Mouse (Mus musculus) neural tube, embryonic 15.5 days (tissue): Measurements from ENCODE around the gene Zdhhc9. TPM values are rescaled to one million over a fixed set of nuclear protein-coding genes. Genes with fewer than 3 reads are reported as not detected.

ENCODE experiments used
- ATAC-seq: fragments of 200-750 bp; cut with Nextera tagmentation; 2 replicates; pipeline ENCODE4 v1.8.0; 2017; ENCODE audit warnings: mild to moderate bottlenecking, moderate TSS enrichment, moderate library complexity; ENCODE audit not compliant: low FRiP score
- H3K27ac ChIP-seq: fragments of 300-500 bp; sonication (generic); replicated peaks from 2 replicates; pipeline ENCODE4 v1.5.1; 2015; ENCODE audit warnings: mild to moderate bottlenecking, inconsistent platforms
- H3K27me3 ChIP-seq: fragments of 300-500 bp; sonication (generic); replicated peaks from 2 replicates; pipeline ENCODE4 v1.6.1; 2015; ENCODE audit warnings: inconsistent platforms
- H3K36me3 ChIP-seq: fragments of 300-500 bp; sonication (generic); 2 replicates; pipeline ENCODE4 v1.6.1; 2015; ENCODE audit warnings: inconsistent platforms
- H3K4me1 ChIP-seq: fragments of 300-500 bp; sonication (generic); 2 replicates; pipeline ENCODE4 v1.6.1; 2015; ENCODE audit warnings: inconsistent platforms
- H3K4me2 ChIP-seq: fragments of 300-500 bp; sonication (generic); 2 replicates; pipeline ENCODE4 v1.6.1; 2015; ENCODE audit warnings: inconsistent platforms, mild to moderate bottlenecking, moderate library complexity
- H3K4me3 ChIP-seq: fragments of 300-500 bp; sonication (generic); replicated peaks from 2 replicates; pipeline ENCODE4 v1.5.1; 2015; ENCODE audit warnings: mild to moderate bottlenecking, inconsistent platforms
- H3K9ac ChIP-seq: fragments of 300-500 bp; sonication (generic); replicated peaks from 2 replicates; pipeline ENCODE4 v1.6.1; 2015; ENCODE audit warnings: mild to moderate bottlenecking, inconsistent platforms
- H3K9me3 ChIP-seq: fragments of 300-500 bp; sonication (generic); replicated peaks from 2 replicates; pipeline ENCODE4 v1.6.1; 2016; ENCODE audit warnings: inconsistent platforms
- WGBS: fragments of 180-500 bp; shearing (Covaris S2); methylation state at CpG from one replicate; pipeline ENCODE4 v1.1.7; 2015; ENCODE audit warnings: mixed read lengths; 5-methylcytosine and 5-hydroxymethylcytosine counted together
- polyA plus RNA-seq: library from polyadenylated mRNA; unstranded; fragments of >200 nt; fragmentation: Nextera tagmentation; extraction: Ambion mirVana; gene quantifications from 2 replicates; pipeline ENCODE4 v1.2.1, GENCODE M21; 2015

The Zdhhc9 gene
- polyA plus RNA-seq, 1 experiment from 2014 or later = 8.7 TPM

- ATAC-seq = no peak
- Histone ChIP-seq H3K4me2 (no peak overlapping the region), H3K4me1 (no peaks in the 10 kb centered on the region), H3K9ac (no peak overlapping the region), H3K27me3 (no peaks in the 10 kb centered on the region), H3K36me3 (no peaks in the 10 kb centered on the region), H3K27ac (no peak overlapping the region), H3K9me3 (no peaks in the 10 kb centered on the region), H3K4me3 (no peak overlapping the region)
- WGBS = 55% methylated on average over 3 of the region's 3 CpGs
Measured at GRCm38 (mm10) chrX:48140286-48140877, 68.3 kb downstream of the Zdhhc9 start.

- ATAC-seq = no peak
- Histone ChIP-seq H3K4me2 (no peak overlapping the region), H3K4me3 (no peak overlapping the region), H3K4me1 (no peaks in the 10 kb centered on the region), H3K9me3 (no peaks in the 10 kb centered on the region), H3K27ac (no peak overlapping the region; the same call in 1 of the 2 replicates), H3K27me3 (no peaks in the 10 kb centered on the region), H3K36me3 (no peaks in the 10 kb centered on the region), H3K9ac (no peak overlapping the region)
- WGBS = 36% methylated on average over 14 of the region's 14 CpGs
Measured at GRCm38 (mm10) chrX:48139368-48140285, 69.1 kb downstream of the Zdhhc9 start.

GRCm38 (mm10) chrX:48138539-48139275 is 70.0 kb downstream of the Zdhhc9 start:
- no peak overlapping the region; the same call in 1 of the 2 replicates for H3K27ac ChIP-seq
- ATAC-seq = no peak; the same call in 1 of the 2 replicates
- no peak overlapping the region for H3K4me3 ChIP-seq
- H3K27me3 ChIP-seq = no peaks in the 10 kb centered on the region
- no peaks in the 10 kb centered on the region for H3K9me3 ChIP-seq
- WGBS = 52% methylated on average over 7 of the region's 7 CpGs
- no peak overlapping the region for H3K9ac ChIP-seq
- H3K4me2 ChIP-seq = no peak overlapping the region
- H3K36me3 ChIP-seq = no peaks in the 10 kb centered on the region
- H3K4me1 ChIP-seq = no peaks in the 10 kb centered on the region

- H3K27me3 ChIP-seq = no peaks in the 10 kb centered on the region
- H3K9me3 ChIP-seq = no peaks in the 10 kb centered on the region
- ATAC-seq = no peak
- H3K4me3 ChIP-seq = no peak overlapping the region
- H3K27ac ChIP-seq = no peak overlapping the region
- WGBS = 74% methylated on average over 6 of the region's 6 CpGs
- H3K36me3 ChIP-seq = no peaks in the 10 kb centered on the region
- H3K4me2 ChIP-seq = no peak overlapping the region
- no peak overlapping the region for H3K9ac ChIP-seq
- no peaks in the 10 kb centered on the region for H3K4me1 ChIP-seq
Measured at GRCm38 (mm10) chrX:48138011-48138410, 70.7 kb downstream of the Zdhhc9 start.

- 87% methylated on average over 4 of the region's 4 CpGs for WGBS
- ATAC-seq = no peak
Measured at GRCm38 (mm10) chrX:48136935-48137334, 71.7 kb downstream of the Zdhhc9 start.

GRCm38 (mm10) chrX:48129167-48129566 is 79.5 kb downstream of the Zdhhc9 start:
- no peak overlapping the region for H3K9ac ChIP-seq
- 73% methylated on average over 1 of the region's 1 CpGs for WGBS
- H3K9me3 ChIP-seq = no peaks in the 10 kb centered on the region
- H3K4me2 ChIP-seq = no peak overlapping the region
- H3K4me1 ChIP-seq = no peaks in the 10 kb centered on the region
- H3K4me3 ChIP-seq = no peak overlapping the region
- no peak overlapping the region for H3K27ac ChIP-seq
- ATAC-seq = no peak
- no peaks in the 10 kb centered on the region for H3K27me3 ChIP-seq
- H3K36me3 ChIP-seq = no peaks in the 10 kb centered on the region

More at GRCm38 (mm10) chrX:48136935-48137334, 71.7 kb downstream of the Zdhhc9 start:
- H3K9me3 ChIP-seq = no peaks in the 10 kb centered on the region
- no peak overlapping the region for H3K4me3 ChIP-seq
- H3K4me2 ChIP-seq = no peak overlapping the region
- no peaks in the 10 kb centered on the region for H3K36me3 ChIP-seq
- no peaks in the 10 kb centered on the region for H3K27me3 ChIP-seq
- no peak overlapping the region for H3K9ac ChIP-seq
- no peaks in the 10 kb centered on the region for H3K4me1 ChIP-seq
- H3K27ac ChIP-seq = no peak overlapping the region

- 79% methylated on average over 6 of the region's 6 CpGs for WGBS
- Histone ChIP-seq H3K9ac (no peak overlapping the region), H3K9me3 (no peaks in the 10 kb centered on the region), H3K4me1 (no peaks in the 10 kb centered on the region), H3K4me2 (no peak overlapping the region), H3K36me3 (no peaks in the 10 kb centered on the region), H3K27me3 (no peaks in the 10 kb centered on the region), H3K4me3 (no peak overlapping the region), H3K27ac (no peak overlapping the region)
- ATAC-seq = no peak
Measured at GRCm38 (mm10) chrX:48127502-48128218, 81.0 kb downstream of the Zdhhc9 start.

- ATAC-seq = no peak
- 75% methylated on average over 6 of the region's 6 CpGs for WGBS
Measured at GRCm38 (mm10) chrX:48126903-48127476, 81.7 kb downstream of the Zdhhc9 start.

GRCm38 (mm10) chrX:48124132-48125071 is 84.3 kb downstream of the Zdhhc9 start:
- Histone ChIP-seq H3K36me3 (no peaks in the 10 kb centered on the region), H3K27ac (no peak overlapping the region), H3K9ac (no peak overlapping the region), H3K27me3 (no peaks in the 10 kb centered on the region), H3K9me3 (no peaks in the 10 kb centered on the region), H3K4me2 (peak overlapping the region; percentile 36; the same call in 1 of the 2 replicates), H3K4me1 (no peaks in the 10 kb centered on the region), H3K4me3 (no peak overlapping the region)
- 31% methylated on average over 17 of the region's 17 CpGs for WGBS
- no peak for ATAC-seq

More at GRCm38 (mm10) chrX:48126903-48127476, 81.7 kb downstream of the Zdhhc9 start:
- no peak overlapping the region for H3K9ac ChIP-seq
- H3K36me3 ChIP-seq = no peaks in the 10 kb centered on the region
- no peak overlapping the region for H3K27ac ChIP-seq
- no peaks in the 10 kb centered on the region for H3K9me3 ChIP-seq
- H3K4me2 ChIP-seq = no peak overlapping the region
- no peaks in the 10 kb centered on the region for H3K4me1 ChIP-seq
- no peaks in the 10 kb centered on the region for H3K27me3 ChIP-seq
- H3K4me3 ChIP-seq = no peak overlapping the region
